Mouse (Mus musculus) adipocyte (in vitro differentiated cells): Measurements from ENCODE around the gene Olfr105-ps.

Experiments
- DNase-seq: peaks from one replicate; pipeline ENCODE4 v3.0.0-alpha.2; 2016; ENCODE audit warnings: low spot score

Olfr105-ps gene

DNA sequence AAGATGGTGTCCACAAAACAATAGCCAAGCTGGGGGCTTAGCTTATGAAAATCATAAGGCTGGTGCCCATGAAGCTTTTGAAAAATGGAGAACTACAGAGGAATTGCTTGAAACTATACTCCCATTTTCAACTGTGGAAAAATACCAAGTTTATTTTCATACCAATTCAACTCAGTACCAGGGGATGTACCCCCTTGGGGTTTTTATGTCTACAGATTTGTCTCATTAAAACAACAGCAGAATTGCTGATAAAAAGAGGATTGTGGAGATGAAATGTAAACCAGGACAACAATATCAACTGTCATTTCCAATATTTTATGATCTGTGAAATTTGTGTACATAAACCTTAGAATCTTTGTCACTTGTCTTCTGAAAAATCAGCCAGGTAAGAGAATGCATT lies at the start of gene Olfr105-ps:
TSS of gene Olfr105-ps (plus strand) at position 301 of the 400 bp plus-strand sequence.
- DNase-seq = no peak

DNA sequence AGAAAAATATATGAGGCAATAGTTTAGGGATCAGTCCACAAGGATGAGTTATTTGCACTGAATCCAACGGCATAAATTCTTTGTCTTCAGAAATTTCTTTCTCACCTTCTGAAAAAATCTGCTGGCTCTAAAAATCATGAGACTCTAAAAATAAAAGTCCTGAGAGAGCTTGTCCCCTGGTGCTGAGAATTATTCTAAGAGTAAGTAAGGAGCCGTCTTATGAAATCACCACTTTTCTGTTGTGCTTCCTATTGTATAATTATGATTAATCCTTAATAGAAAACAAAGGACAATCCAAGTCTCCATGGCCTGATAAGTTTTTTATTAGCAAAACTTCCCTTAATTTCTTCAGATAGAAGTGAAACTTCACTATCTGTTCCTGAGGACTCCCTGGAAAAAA lies 39.2 kb upstream of the Olfr105-ps start, which contains the start of gene Olfr103:
TSS of gene Olfr103 (minus strand) at position 101 of the 400 bp plus-strand sequence.
- no peak for DNase-seq

DNA sequence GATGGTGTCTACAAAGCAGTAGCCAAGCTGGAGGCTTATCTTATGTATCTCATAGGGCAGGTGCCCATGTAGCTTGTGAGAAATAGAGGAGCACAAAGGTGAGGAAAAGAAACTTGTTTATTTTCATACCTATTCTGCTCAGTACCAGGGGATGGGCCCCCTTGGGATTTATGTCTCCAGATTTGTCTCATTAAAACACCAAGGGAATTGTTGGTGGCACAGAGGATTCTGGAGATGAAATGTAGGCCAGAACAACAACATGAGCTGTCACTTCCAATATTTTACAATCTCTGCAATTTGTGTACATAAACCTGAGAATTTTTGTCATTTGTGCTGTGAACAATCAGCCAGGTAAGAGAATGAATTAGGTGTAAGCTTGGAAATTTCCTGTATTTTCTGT lies 19.6 kb upstream of the Olfr105-ps start, which contains the start of gene Olfr104-ps:
TSS of gene Olfr104-ps (plus strand) at position 301 of the 400 bp plus-strand sequence.
- no peak for DNase-seq

DNA sequence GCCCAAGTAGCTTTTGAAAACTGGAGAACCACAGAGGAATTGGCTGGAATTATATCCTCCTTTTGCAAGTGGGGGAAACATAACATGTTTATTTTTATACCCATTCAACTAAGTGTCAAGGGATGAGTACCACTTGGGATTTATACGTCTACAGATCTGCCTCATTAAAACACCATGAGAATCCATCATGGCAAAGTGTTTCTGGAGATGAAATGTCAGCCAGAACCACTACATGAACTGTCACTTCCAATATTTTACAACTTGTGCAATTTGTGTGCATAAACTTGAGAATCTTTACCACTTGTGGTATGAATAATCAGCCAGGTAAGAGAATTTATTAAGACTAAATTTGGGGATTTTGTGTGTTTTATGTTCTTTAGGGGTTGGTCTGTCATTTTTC lies 11.3 kb downstream of the Olfr105-ps start, which contains the start of gene Olfr106-ps:
TSS of gene Olfr106-ps (plus strand) at position 301 of the 400 bp plus-strand sequence.
- no peak for DNase-seq

DNA sequence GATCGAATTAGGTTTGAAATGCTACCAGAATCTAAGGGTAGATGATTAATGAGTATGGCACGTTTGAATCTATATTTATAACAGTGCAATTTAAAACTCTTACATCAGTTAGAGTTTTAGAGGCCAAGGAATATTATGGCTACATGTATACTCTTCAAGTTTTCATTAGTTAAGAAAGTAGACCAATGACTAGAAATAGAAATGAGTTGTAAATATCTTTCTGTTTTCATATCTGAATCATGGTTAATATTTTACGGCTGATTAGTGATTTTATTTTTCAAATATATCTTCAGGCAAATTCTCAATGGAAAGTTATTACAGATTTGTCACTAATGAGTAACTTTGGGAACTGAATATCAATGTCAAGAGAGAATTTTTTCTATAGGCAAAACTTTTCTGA lies 20.1 kb downstream of the Olfr105-ps start, which contains the start of gene Olfr107:
TSS of gene Olfr107 (plus strand) at position 301 of the 400 bp plus-strand sequence.
- no peak for DNase-seq

DNA sequence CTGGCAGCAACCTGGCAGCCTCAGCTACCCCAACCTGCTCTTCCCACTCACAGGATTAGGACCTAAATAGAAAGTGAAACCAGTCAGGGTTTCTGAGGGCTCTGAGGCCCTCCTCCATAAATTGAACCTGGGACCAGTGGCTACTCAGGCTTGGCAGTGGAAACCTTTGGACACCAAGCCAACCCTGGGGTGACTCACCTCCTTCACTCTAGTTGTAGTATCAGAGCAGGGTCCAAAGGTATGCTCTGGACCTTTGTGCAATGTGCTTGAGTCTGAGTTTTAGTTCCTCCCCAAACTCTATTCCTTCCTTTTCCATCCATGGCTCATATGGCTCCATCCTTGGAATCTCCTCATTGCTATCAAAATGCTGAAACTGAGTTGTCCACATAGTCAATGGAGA lies 34.5 kb downstream of the Olfr105-ps start:
- DNase-seq = no peak
